27 mouse cellular contexts compared by ENCODE assay signal in the genomic region with DNA sequence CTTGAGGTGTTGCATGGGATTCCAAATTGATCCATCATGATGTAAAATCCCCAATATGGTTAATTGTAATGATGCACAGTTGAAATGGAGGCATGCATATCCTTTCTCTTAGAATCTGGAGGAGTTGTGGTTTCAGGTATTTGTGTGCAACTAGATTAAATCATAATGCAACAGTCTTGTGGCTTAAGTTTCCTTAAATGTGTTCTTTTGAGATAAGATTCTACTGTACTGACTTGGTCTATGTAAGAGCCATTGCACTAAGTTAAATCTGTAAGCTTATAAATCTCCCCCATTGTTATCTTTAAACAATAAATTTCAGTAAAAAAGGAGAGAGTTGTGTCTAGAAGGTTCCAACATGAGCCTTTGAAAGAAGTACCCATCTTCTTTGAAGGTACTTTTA. TPM values are rescaled to one million over a fixed set of nuclear protein-coding genes. Genes with fewer than 3 reads are reported as not detected.
DNase-seq lines count a peak whose midpoint lies in the region; ATAC-seq and TF ChIP-seq lines count a peak whose summit lies in the region.
"Had no signal": no experiment of that assay in that cellular context is flagged by ENCODE, and none has a peak within 500 bp of the region (broad histone marks: within the 10 kb centered on the region; RNA-seq: fewer than 3 reads in every experiment).

No protein-coding gene starts in this region.

- H3K36me3 ChIP-seq in G1E (replicated peaks), result peaks cover 80% of the 10 kb centered on the region

- no peak overlapping the region for H3K4me3 ChIP-seq in G1E (ENCODE audit: low read depth, low read length)
- H3K4me3 ChIP-seq: embryonic facial prominence, embryonic 13.5 days; embryonic facial prominence, embryonic 15.5 days; erythroblast, embryonic 14.5 days; forebrain, embryonic 10.5 days; forebrain, embryonic 12.5 days had no signal

- no peaks in the 10 kb centered on the region for H3K9me3 ChIP-seq in G1E (replicated peaks)
- H3K9me3 ChIP-seq: embryonic facial prominence, embryonic 13.5 days; embryonic facial prominence, embryonic 15.5 days; forebrain, embryonic 10.5 days; forebrain, embryonic 12.5 days had no signal

- peaks cover 71% of the 10 kb centered on the region for H3K4me1 ChIP-seq in G1E (ENCODE audit: insufficient read depth, low read depth, low read length)

- H3K27me3 ChIP-seq in G1E (ENCODE audit: insufficient read depth, low read length), result no peaks in the 10 kb centered on the region
- H3K27me3 ChIP-seq: CH12.LX; embryonic facial prominence, embryonic 13.5 days; embryonic facial prominence, embryonic 15.5 days; forebrain, embryonic 12.5 days; Patski had no signal

- peak; percentile 72 for DNase-seq in 416B (ENCODE audit: low read depth)
- no peak for DNase-seq in G1E (ENCODE audit: low spot score)
- peak; percentile 51 for DNase-seq in induced T-regulatory cell, adult 2 months (ENCODE audit: low read depth)
- DNase-seq in frontal cortex, postnatal 10 days (ENCODE audit: low spot score in 2 of 2), result no peak
- DNase-seq in urinary bladder, adult 2 months (ENCODE audit: low spot score), result no peak
- DNase-seq: adrenal gland, postnatal 10 days; adrenal gland, postnatal 25 days; cerebellum, adult 11 months; cerebellum, adult 18-20 months; cerebellum, adult 8-10 months; cerebellum, adult 9-11 months; cerebellum, postnatal 14 days; cerebellum, postnatal 36 days; embryo, embryonic 11 days had no signal

- ATAC-seq in G1E (ENCODE audit: extremely low read depth, insufficient number of reproducible peaks, low FRiP score, poor library complexity, severe bottlenecking), result 0 out of 2 replicates have a peak, but pooled peaks have one; percentile 47
- ATAC-seq in megakaryocyte progenitor cell, adult 5-6 weeks (replicated peaks; ENCODE audit: poor library complexity), result 0 out of 2 replicates have a peak, but pooled peaks have one; percentile 15
- no peak for ATAC-seq in megakaryocyte, adult 5-6 weeks (ENCODE audit: poor library complexity, severe bottlenecking)
- ATAC-seq: activated CD4-positive, CD25-positive, alpha-beta regulatory T cell, adult 4 months; CD4-positive, CD25-positive, alpha-beta regulatory T cell, adult 4 months; forebrain, embryonic 14.5 days; forebrain, embryonic 16.5 days; Patski had no signal

- no peak for TF ChIP-seq CTCF in G1E (IDR thresholded peaks at IDR 0.05; ENCODE audit: low read depth, low read length)

RNA-seq across cellular contexts. Expression of gene Srsf3, which starts 10.1 kb away (rescaled TPM):
- 258 and 296 TPM in 2 replicates for total RNA-seq in G1E (2014; fragmentation: Nextera tagmentation)
- 658 and 771 TPM in 2 replicates for total RNA-seq in G1E (2017)
- polyA plus RNA-seq in G1E (2012), result 37.7 and 174 TPM in 2 replicates
- 486 and 506 TPM in 2 replicates for total RNA-seq in megakaryocyte progenitor cell, adult 5-6 weeks (2015)
- 767 and 797 TPM in 2 replicates for total RNA-seq in megakaryocyte progenitor cell, adult 5-6 weeks (2017)
- 317 and 383 TPM in 2 replicates for total RNA-seq in megakaryocyte, adult 5-6 weeks (2015)
- total RNA-seq in megakaryocyte, adult 5-6 weeks (2017), result 479 and 534 TPM in 2 replicates
- polyA plus RNA-seq in urinary bladder, adult 2 months (2012; rRNA removed), result 139 and 169 TPM in 2 replicates

RNA-seq across cellular contexts. Expression of gene Stk38, which starts 34.8 kb away (rescaled TPM):
- 206 and 234 TPM in 2 replicates for total RNA-seq in G1E (2014; fragmentation: Nextera tagmentation)
- 73.5 and 82.7 TPM in 2 replicates for total RNA-seq in G1E (2017)
- polyA plus RNA-seq in G1E (2012), result 97.6 and 107 TPM in 2 replicates
- total RNA-seq in megakaryocyte progenitor cell, adult 5-6 weeks (2015), result 84.6 and 97.1 TPM in 2 replicates
- total RNA-seq in megakaryocyte progenitor cell, adult 5-6 weeks (2017), result 50.8 and 85.5 TPM in 2 replicates
- 312 and 327 TPM in 2 replicates for total RNA-seq in megakaryocyte, adult 5-6 weeks (2015)
- total RNA-seq in megakaryocyte, adult 5-6 weeks (2017), result 237 and 269 TPM in 2 replicates
- 81.3 and 97.5 TPM in 2 replicates for polyA plus RNA-seq in urinary bladder, adult 2 months (2012; rRNA removed)

RNA-seq across cellular contexts. Expression of gene Cdkn1a, which starts 48.2 kb away (rescaled TPM):
- total RNA-seq in G1E (2014; fragmentation: Nextera tagmentation) (224 and 234 TPM in 2 replicates), G1E (2017) (18.9 and 21.4 TPM in 2 replicates)
- polyA plus RNA-seq in G1E (2012), result 123 and 145 TPM in 2 replicates
- total RNA-seq in megakaryocyte progenitor cell, adult 5-6 weeks (2015), result 7.8 and 11.4 TPM in 2 replicates
- total RNA-seq in megakaryocyte progenitor cell, adult 5-6 weeks (2017), result 1.3 and 3.6 TPM in 2 replicates
- total RNA-seq in megakaryocyte, adult 5-6 weeks (2015), result 19.9 and 22.6 TPM in 2 replicates
- 3.7 and 5.8 TPM in 2 replicates for total RNA-seq in megakaryocyte, adult 5-6 weeks (2017)
- polyA plus RNA-seq in urinary bladder, adult 2 months (2012; rRNA removed), result 39.8 and 42.3 TPM in 2 replicates

Comparison
In these comparisons a context has a peak if more than half of its experiments do, and no peak if none do; other contexts are left out.
1. DNase-seq: peak in 416B (single experiment) and induced T-regulatory cell, adult 2 months (single experiment); none in G1E (single experiment), frontal cortex, postnatal 10 days (0 of 2) and urinary bladder, adult 2 months (single experiment).